Mouse (Mus musculus) heart, postnatal 4 days (tissue): ENCODE results near the gene Galc. TPM values are rescaled to one million over a fixed set of nuclear protein-coding genes. Genes with fewer than 3 reads are reported as not detected.

ENCODE experiments used
- DNase-seq: peaks from one replicate; pipeline ENCODE4 v3.0.0; 2021
- total RNA-seq, 2 experiments: library from RNA; stranded (reverse); gene quantifications; 2 replicates each; pipeline ENCODE4 v1.2.3; 2021

Galc gene
- total RNA-seq: 10 to 100 TPM; 10.5 to 11.4 TPM

DNA sequence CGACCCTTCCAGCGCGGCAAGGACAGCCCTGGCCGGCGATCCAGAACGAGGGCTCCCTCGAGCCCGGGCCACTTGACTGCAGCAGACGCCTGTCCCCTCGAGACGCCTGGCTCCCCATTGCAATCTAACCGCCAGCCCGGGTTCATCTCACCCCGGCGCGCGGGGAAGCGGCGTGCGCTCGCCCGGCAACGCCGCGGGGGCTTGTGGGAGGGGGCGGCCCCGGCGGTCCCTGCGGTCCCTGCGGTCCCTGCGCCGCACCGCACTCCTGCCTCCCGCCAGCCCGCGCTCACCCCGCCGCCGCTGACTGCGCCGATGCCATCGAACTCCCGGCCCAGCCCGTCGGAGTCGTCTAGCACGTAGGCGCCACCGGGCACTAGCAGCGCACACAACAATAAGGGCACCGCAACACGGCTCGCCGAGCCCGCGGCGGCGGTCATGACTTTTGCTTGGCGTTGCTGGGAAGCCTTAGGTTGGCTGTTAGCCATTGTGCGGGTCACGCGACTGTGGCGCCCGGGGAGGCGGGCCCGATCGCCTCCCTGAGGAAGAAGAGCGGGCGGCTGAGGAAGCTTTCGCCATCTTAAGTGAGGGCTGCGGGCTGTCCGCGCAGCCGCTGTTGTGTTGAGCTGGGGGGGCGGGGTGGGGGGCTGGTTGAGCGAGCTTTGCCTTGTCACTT, at the start of gene Galc:
Galc (minus strand) TSS at position 615 of the 673 bp plus-strand sequence.
- peak; percentile 93 for DNase-seq

DNA sequence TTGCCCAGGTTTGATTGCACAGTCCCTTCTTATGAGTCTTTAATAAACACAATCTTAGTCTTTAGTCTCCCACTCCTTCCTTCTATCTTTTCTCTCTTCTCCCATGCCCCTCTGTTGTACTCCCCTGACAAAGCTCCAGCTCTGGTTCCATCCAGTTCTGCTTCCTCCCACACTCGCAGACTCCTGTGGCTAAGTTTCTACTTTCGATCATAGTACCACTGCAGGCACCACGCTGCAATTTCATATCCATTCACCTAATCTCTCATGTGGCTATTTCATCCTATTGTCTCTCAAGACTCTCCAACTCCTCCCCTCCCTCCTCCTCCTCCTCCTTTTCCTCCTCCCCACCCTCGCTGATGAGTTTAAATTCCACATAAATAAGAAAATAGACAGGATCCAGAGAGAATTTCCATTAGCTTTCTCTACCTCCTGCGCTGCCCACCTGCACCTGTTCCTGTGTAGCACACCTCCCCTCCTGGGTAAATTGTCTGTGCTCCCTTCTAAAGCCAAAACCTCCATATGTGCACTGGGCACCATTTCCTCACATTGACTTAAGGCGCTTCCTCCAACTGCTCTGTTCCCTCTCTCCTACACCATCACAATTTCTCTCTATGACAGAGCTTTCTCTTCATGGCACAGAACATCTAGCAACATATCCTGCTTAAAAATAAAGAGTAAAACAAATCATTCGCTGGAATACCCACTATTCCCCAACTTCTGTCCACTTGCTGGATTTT, 48.1 kb upstream of the Galc start:
- DNase-seq: no peak

DNA sequence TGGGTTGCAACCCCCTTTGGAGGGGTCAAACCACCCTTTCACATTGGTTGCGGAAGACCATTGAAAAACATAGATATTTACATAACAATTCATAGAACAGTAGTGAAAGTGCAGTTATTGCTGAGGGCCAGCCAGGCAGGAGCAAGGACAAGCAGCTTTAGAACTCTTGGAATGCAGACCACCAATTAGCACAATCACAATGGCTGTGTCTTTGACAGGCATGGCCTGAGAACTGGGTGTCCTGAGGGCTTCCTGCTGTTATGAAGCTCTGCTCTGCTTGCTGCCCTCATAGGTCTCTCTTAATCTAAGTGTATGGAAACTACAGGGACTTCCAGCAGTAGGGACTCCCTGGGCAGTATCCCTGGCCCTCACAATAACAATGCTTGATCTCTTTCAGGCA, 43.8 kb upstream of the Galc start:
- no peak for DNase-seq

DNA sequence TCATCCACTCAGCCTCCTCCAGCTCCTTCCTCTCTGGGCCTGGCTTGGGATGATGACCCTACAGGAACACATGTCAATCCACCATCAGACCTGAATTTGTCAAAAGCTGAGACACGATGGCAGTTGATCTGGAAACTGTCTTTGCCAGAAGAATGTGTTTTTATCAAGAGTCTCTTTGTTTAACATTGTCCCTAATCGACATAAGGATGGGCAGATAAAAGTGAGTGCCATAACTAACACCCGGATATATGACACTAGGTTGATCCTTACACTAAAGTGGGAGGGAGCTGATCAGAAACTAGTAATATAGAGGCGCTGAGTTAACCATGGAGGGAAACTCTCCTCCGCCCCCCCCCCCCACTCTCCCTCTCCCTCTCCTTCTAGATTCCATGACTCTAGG, 42.7 kb upstream of the Galc start:
- DNase-seq: no peak

DNA sequence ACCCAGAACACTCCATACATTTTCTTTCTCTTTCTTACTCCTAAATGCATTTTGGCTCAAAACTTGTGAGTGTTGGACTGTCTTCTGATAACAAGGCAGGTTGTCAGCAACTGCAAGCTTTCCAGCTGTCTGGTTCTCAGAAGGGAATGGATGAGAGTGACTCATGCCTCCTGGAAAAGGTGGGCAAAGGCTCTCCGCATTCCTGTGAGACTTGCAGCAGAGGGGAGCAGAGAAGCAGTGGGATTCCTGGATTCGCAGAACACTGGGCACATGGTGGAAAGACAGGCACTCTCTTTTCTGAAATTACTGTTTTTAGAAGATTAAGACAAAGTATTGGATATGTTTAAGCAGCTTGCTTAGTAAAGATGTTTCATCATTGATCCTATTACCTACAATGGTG, 35.0 kb upstream of the Galc start:
- DNase-seq: no peak

DNA sequence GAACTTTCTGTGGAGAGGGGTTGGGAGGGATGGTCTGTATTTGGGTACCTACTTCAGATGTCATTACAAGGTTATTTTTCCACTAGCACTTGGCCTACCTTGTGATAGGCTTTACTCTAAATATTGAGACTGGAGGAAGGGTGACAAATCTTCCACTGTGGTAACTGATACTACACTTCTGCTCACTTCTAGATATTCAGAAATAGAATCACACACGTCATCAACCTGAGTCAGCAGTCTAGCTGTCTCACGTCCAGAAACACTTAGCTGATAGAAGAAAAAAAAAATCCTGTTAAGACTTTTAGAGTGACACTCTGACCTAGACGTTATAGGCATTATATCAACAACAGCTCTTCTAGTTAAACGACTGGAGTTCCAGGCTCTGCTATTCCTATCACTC, 33.0 kb upstream of the Galc start:
- DNase-seq: peak; percentile 10

DNA sequence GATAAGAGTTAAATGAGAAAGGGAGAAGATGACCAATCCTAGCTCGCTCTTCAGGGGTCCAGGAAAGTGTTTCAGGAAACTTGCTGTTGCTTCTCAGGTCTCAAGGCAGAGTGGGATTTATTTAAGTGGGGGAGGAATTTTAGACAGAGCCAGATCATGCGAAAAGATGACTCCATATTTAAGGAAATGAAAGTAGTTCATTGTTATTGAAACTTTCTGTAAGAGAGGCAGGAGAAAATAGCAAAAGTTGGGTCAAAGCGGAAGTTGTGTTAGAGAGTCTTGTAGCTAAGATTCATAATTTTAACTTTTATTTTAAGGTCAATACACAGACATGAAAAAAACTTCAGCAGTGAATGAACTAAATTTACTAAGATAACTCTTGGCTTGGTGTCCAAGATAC, 31.2 kb upstream of the Galc start:
- no peak for DNase-seq

DNA sequence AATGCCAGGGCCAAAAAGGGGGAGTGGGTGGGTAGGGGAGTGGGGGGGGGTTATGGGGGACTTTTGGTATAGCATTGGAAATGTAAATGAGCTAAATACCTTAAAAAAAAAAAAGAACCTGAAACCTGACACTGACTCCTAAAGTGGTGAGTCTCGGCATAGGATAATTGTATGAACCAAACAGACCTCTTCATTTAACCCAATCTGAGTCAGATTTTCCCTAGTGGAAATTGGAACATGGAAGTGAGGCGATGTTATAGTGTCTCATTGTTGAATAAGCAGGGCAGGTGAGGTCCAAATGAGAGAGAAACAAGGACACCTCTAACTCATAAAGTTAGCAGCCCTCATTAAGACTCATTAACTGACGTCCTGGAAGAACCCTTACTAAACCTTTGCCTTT, 25.2 kb upstream of the Galc start:
- no peak for DNase-seq

DNA sequence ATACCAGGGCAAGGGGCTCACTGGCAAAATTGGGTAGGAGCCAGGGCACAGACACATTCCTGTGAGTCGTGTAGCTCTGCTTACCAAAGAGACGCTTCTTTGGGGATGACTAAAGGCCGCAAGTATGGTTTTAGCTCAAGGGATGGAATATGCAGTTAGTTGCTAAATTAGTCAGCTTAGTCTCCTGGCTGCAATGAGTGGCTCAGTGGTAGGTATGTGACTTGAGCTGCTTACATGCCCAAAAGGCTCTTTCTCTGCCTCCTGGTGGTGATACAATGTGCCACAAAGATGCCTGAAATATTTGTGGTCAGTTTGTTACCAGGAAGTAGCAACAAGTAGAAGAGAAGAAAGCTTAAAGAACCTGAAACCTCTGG, 24.2 kb upstream of the Galc start:
- DNase-seq: no peak

DNA sequence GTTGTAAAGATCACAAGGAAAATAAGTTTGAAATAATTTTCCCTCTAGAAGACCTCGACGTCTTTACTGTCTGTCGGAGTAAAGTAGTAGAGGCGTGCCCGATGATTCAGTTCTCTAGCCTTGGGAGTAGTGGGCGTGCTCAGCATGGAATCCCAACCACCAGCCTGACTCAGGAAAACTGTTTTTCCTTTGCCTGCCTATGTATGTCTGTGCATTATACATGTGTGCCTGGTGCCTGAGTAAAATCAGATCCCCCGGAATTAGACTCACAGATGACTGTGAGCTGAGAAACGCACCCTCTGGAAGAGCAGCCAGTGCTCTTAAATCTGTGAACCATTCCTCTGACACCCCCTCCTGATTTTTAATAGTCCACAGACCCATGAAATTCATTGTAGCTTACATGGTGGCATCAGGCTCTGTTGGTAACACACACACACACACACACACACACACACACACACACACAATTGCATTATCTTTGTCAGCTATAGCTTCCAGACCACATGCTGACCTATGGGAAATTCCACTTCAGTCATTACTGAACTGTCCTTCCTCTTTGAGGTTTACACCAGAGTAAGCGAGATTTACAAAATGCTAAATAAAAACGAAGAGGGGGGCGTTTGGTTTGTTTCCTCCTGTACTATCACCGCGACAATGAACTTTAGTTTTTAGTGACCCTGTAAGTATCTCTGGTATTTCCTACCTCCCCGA, 23.7 kb upstream of the Galc start:
- DNase-seq: no peak

DNA sequence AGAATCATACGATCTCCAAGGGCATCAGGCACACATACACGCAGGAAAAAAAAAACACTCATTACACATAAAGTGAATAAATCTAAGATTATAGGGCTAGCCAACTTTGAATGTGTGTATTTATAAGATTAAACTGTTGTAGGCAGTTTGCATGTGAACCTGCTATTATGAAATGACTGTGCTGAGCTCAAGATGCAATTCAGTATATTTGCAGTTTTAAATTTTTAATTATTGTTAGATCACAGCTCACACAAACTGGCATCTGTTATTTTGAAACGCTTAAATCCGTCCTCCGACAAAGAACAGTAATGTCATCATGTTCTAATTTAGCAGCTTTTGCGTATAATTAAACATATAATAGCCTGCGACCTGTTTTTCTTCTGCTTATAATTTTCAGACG, 21.7 kb upstream of the Galc start:
- DNase-seq: no peak

DNA sequence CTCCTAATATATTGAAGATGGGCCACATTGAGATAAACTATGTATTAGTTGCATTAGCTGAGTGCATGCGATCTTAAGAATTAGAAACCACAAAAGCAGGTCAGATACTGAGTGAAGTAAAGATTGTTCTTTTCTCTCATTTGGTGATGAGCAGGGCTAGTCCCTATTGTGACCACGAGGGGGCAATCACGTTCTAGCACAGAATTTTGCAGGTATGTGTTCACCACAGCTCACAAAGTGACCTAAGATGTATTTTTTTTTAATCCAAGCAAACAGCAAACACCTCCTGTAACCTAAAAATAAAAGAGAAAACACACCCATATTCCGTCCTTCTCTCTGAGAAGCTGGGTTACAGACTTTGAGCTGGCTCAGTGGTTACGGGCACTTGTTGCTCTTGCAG, 21.3 kb upstream of the Galc start:
- peak; percentile 73 for DNase-seq

DNA sequence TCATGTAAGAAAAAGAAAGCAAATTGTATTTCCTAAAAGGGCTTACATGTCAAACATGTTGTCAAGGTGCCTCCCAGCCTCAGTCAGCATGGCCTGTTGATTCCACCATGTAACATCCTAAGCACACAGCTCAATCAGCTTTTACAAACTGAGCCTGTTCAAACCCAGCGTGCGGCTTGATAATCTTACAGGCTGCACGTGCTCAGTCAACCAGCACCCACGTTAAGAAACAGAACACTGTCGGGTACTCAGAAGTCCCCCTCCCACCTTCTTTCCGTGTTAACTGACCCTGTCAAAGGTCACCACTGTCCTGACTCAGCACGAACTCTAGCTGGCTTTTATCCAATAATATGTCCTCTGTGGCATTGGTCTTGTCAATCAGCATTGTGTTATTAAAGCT, 13.2 kb upstream of the Galc start:
- no peak for DNase-seq

DNA sequence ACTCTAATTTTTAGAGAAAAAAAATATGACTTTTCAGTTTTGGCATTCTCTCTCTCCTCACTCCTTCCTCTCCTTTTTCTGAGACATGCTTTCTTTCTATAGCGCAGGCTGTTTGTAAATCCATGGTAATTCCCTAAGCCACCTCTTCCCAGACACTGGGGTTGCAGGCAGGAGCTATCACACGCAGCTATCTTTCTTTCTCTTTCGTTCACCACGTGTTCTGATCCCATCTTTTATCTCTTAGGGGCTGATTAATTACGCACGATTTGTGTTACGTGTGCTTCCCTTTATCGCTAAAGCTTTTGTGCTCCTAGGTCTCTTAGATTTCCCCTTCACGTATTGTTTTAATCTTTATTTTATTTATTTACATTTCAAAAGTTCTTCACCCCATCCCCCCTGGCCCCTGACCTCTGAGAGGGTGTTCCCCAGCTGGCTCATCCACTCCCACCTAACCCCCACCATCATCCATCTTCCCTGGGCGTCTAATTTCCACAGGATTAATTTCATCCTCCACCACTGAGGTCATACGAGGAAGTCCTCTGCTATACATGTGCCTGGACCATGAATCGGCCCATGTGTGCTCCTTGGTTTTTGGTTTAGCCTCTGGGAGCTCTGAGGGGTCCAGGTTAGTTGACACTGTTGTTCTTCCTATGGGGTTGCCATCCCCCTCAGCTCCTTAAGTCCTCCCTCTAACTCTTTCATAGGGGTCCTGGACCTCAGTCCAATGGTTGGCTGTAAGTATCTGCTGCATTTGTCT, 11.7 kb upstream of the Galc start:
- DNase-seq: no peak

DNA sequence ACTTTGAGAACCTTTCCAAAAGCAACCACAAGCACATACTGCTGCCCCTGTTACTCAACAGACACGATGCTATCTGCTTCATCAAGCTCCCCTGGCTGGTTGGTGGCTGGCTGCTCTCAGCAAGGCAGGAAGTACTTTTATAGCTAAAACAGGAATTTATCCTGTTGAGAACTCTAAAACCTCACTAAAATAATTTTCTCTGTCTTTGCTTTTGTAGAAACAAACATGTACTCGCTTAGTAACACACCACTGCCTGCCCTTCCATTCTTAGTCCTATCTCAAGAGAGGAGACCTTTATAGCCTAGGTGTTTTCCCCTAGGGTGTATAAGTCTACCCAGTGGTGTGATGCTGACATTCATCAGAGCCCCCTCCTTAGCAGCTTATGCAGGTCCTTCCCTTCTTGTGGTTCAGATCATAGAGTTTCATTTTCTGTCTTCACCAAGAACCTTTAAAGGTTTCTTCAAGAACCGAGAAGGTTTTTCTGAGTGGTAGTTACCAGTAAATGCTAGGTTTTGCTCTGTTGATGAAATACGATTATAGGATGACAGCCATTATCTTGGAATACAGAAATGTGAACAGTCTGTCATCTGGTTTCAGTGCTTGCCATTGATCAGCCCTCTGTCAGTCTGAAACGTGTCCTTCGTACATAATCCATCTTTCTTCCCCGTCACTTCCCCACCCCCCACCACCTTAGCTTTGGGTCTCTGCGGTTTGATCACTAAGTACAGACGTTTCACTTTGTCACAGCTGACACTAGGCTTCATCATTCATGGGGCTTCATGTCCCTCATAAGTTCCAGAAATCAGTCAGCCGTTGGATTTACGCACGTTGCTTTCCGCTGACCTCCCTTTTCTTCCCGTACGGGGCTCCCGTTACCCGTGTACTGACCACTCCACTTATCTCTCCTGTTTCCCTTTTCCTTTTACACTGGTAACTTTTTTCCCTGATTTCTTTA, 10.8 kb upstream of the Galc start:
- DNase-seq: no peak

DNA sequence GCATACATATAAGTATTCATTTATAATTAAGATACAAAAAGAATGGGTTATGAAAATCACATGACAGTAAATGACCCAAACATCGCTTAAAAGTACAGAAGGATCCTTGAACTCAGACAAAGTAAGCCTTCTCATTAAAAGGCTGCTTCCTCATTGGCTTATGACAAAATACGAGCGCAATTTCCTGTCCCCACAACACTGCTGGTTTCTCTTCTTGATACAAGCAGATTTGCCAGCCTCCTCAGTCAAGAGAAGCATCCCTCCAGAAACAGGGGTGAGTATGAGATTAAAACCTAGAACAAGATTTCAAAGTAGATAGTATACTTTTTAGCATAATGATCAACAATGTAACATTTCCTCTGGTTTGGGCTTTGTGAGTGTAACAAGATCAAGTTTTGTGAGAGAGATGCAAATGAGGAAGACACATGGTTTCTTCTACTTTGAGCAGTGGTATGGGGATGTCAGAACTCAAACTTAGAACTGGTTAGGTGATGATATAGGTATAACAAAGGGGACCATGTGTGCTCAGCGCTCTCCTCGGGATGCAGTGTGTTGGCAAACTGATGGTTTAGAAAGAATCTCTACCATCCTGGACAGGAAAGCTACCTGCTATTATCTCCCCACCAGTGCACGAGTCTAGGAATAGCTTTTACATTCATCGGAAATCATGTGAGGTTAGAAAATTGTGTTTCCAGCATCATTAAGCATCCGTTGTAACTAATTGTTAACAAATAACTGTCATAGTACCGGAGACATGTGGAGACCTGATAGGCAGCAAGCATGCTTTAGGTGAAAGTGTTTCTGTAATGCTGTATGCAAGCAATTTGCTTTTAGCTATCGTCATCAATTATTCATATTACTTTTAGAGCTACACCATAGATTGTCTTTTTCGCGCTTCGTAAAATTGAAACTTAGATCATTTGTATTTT, 9.4 kb upstream of the Galc start, which contains the start of gene Gpr65:
Gpr65 (plus strand) TSS at position 195 of the 929 bp plus-strand sequence.
- DNase-seq: no peak

DNA sequence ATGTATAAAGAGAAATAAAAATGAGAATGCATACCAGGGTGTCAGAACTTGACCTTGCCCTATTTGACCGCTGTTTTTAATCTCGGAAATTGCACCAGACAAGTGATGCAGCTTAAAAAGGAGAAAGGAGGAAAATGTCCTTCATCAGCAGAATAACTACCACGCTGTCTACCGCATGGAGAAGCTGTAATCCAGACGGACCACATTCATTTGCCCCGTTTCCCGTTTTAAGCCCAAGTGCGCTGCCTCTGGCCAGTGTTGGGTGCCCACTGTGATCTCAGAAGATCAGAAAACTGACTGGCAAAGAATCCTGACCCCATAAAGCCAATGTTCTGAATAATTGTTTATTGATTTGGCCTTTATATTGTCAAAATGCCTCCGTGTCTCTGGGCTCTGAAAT, 6.4 kb upstream of the Galc start:
- DNase-seq: no peak

DNA sequence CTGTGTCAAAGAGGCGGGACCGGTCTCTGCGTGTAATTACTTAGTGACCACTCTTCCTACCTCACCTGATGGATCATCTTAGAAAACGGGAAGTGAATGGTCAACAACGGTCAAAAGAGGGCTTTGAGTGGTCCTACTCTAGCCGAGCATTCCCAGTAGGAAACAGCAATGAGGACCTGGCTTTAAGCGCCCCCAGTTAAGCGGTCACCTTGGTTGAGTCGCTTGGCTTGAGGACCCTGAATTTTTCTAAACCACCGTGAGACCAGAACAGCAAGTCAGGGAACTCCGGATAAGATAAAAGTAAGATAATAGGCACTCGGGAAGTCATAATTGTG, 226 bp upstream of the Galc start:
- no peak for DNase-seq

DNA sequence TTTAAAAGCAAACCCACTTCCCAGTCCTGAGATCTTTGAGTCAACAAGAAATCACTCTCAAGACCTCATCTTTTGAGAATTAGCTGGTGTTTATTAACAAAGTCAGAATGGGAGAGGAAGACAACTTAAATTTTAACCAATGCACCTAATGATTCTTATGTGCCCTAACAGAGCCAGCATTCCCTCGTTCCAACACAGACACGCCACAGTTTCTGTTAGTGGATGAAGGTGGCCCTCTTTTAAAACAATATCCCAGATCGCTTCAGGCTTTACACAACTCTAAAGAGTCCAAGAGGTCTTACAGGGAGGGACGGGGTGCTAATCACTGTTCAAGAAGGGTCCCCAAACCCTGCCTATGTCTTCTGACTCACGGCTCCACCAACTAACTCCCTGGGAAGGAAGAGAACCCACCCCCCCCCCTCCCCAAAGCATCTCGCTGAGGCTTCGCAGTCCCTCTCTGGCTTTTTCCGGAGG, 851 bp downstream of the Galc start:
- no peak for DNase-seq

DNA sequence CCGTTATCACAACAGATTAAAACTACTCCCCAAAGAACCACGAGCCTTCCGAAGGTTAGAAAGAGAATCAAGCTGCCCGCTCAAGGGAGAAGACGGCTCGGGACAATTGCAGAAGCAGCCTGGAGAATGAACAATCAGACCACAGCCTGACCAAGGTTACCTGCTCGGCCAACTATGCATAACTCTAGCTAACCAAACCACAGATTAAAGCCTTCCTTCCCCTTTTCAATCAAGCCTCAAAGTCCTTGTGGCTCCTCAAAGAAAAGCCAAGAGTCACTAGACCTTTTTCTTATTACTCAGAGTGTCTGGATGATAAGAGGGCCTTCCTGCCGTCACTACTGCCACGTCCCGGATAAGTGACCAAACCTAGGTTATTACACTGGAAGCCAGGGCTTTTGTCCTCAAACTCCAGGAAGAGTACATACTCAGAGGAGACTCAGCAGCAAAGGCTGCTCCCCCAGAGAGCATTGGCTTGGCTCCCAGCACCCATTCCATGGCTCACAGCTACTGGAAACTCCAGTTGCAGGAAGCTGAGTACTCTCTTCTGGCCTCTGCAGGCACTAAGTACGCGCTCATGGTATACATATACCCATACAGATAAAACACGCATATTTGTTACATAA, 3.8 kb downstream of the Galc start:
- no peak for DNase-seq
